Mouse (Mus musculus) heart, postnatal 0 days (tissue): ENCODE results near the gene Nptn. TPM values are rescaled to one million over a fixed set of nuclear protein-coding genes. Genes with fewer than 3 reads are reported as not detected.

Experiments
- ATAC-seq: fragments of 200-750 bp; cut with Nextera tagmentation; 2 replicates; pipeline ENCODE4 v1.8.0; 2017; ENCODE audit warnings: low read depth, moderate number of reproducible peaks, moderate library complexity; ENCODE audit not compliant: insufficient read depth
- DNase-seq: peaks from one replicate; pipeline ENCODE4 v3.0.0-alpha.2; 2016; ENCODE audit warnings: low spot score
- H3K27ac ChIP-seq: fragments of 300-500 bp; sonication (generic); 2 replicates; pipeline ENCODE4 v1.5.1; 2014; ENCODE audit warnings: low read depth, mild to moderate bottlenecking
- H3K27me3 ChIP-seq: fragments of 300-500 bp; sonication (generic); 2 replicates; pipeline ENCODE4 v1.6.1; 2014; ENCODE audit warnings: low read length, mixed read lengths; ENCODE audit not compliant: control insufficient read depth, insufficient read depth
- H3K36me3 ChIP-seq: fragments of 300-500 bp; sonication (generic); replicated peaks from 2 replicates; pipeline ENCODE4 v1.6.1; 2014; ENCODE audit warnings: low read length, mixed read lengths; ENCODE audit not compliant: control insufficient read depth, insufficient read depth
- H3K4me1 ChIP-seq: fragments of 300-500 bp; sonication (generic); 2 replicates; pipeline ENCODE4 v1.6.1; 2014; ENCODE audit warnings: antibody characterized with exemption; ENCODE audit not compliant: control insufficient read depth, insufficient read depth
- H3K4me2 ChIP-seq: fragments of 300-500 bp; sonication (generic); 2 replicates; pipeline ENCODE4 v1.6.1; 2014; ENCODE audit warnings: low read depth, mild to moderate bottlenecking, low read length, moderate library complexity
- H3K4me3 ChIP-seq: fragments of 300-500 bp; sonication (generic); 2 replicates; pipeline ENCODE4 v1.5.1; 2014; ENCODE audit warnings: low read depth, low read length
- H3K9ac ChIP-seq: fragments of 300-500 bp; sonication (generic); replicated peaks from 2 replicates; pipeline ENCODE4 v1.6.1; 2014; ENCODE audit warnings: low read depth, low read length, mixed read lengths
- H3K9me3 ChIP-seq: fragments of 300-500 bp; sonication (generic); replicated peaks from 2 replicates; pipeline ENCODE4 v1.6.1; 2016; ENCODE audit warnings: low read length; ENCODE audit not compliant: control insufficient read depth
- CTCF ChIP-seq: IDR thresholded peaks from 2 replicates; pipeline ENCODE4 v1.5.1; 2016; ENCODE audit warnings: antibody characterized with exemption, control low read depth, low read depth
- EP300 ChIP-seq: IDR thresholded peaks from 2 replicates; pipeline ENCODE4 v1.6.1; 2016; ENCODE audit warnings: antibody characterized with exemption, low read depth
- WGBS: fragments of 180-500 bp; shearing (Covaris S2); extraction: QIAGEN DNeasy Blood & Tissue Kit; methylation state at CpG from one replicate; pipeline ENCODE4 v1.1.7; 2014; 5-methylcytosine and 5-hydroxymethylcytosine counted together
- polyA plus RNA-seq: library from polyadenylated mRNA; unstranded; fragments of >200 nt; fragmentation: Nextera tagmentation; extraction: Ambion mirVana; gene quantifications from 2 replicates; pipeline ENCODE4 v1.2.1, GENCODE M21; 2015
- total RNA-seq: library from RNA; depleted of rRNA; stranded (reverse); fragments of >200 nt; gene quantifications from 2 replicates; pipeline ENCODE4 v1.2.3, GENCODE M21; 2014; ENCODE audit warnings: low replicate concordance

Gene Nptn
- total and polyA plus RNA-seq, 2 experiments from 2014 or later: 101 to 402 TPM

DNA sequence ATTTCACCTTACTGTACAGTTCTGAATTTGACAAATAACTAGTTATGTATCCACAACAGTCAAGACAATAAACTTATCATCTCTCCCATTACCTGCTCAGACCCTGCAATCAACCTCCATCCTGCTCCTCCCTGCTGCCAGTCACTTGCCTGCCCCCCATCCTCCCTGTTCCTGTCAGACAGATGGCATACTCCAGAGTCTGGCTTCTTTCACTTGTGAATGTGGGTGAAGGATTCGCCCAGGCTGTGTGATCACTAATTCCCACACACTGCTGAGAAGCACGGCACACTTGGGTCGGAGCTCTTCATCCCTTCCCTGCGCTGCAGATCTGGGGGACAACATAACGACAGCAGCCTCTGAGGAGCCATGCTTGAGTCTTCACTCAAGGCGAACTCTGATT is 100.1 kb downstream of the Nptn start:
- H3K4me2 ChIP-seq: no peak overlapping the region
- H3K36me3 ChIP-seq: no peaks in the 10 kb centered on the region
- no peak for DNase-seq
- no peak for ATAC-seq
- WGBS: 68% methylated on average over 6 of the region's 6 CpGs
- no peaks in the 10 kb centered on the region for H3K4me1 ChIP-seq
- no peak for TF ChIP-seq EP300
- no peak for TF ChIP-seq CTCF
- H3K4me3 ChIP-seq: no peak overlapping the region
- no peaks in the 10 kb centered on the region for H3K27me3 ChIP-seq
- no peak overlapping the region for H3K9ac ChIP-seq
- H3K9me3 ChIP-seq: no peaks in the 10 kb centered on the region
- no peak overlapping the region for H3K27ac ChIP-seq

DNA sequence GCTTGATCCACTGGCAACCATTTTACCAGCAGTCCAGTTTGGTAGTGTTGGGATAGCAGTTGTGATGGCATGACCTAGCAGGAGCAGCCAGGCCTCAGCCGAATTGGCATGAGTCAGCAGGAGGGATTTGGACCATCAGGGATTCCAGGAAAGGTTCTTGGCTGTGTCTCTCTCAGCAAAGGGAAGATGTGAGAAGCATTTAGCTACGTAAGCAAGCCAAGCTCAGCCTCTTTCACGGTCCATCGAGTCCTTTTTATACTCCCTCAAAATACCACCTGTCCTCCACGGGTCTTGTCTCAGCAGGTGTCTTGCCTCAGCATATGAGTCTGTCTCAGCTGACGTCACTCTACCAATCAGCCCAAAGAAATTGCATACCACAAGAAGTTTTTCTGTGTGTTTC is 101.3 kb downstream of the Nptn start:
- H3K27me3 ChIP-seq: no peaks in the 10 kb centered on the region
- H3K9me3 ChIP-seq: no peaks in the 10 kb centered on the region
- H3K4me3 ChIP-seq: no peak overlapping the region
- H3K4me1 ChIP-seq: no peaks in the 10 kb centered on the region
- no peak for DNase-seq
- no peak for TF ChIP-seq EP300
- no peak for TF ChIP-seq CTCF
- ATAC-seq: no peak
- WGBS: 66% methylated on average over 6 of the region's 6 CpGs
- no peak overlapping the region for H3K4me2 ChIP-seq
- H3K9ac ChIP-seq: no peak overlapping the region
- H3K36me3 ChIP-seq: no peaks in the 10 kb centered on the region
- H3K27ac ChIP-seq: no peak overlapping the region

DNA sequence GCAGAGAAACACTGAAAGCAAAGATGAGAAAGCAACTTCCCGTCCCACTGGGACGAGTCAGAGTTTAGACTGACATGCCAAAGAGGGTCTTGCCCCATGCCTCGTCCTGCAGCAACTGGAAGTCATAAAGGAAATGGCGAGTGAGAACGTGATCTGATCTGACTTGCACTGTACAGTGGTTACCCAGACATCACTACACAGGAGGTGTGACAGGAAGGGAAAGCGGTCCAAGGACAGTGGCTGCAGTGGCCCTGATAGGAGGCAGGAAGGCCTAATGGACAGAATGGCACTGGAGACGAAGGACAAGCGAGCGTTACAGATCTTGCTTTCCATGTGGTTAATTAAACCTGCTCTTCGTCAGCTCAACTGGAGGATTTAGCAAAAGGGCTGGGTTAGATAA is 103.2 kb downstream of the Nptn start:
- no peaks in the 10 kb centered on the region for H3K27me3 ChIP-seq
- no peak overlapping the region for H3K4me3 ChIP-seq
- H3K4me2 ChIP-seq: no peak overlapping the region
- TF ChIP-seq EP300 (no peak), CTCF (no peak)
- H3K9ac ChIP-seq: no peak overlapping the region
- no peak overlapping the region for H3K27ac ChIP-seq
- H3K9me3 ChIP-seq: no peaks in the 10 kb centered on the region
- H3K4me1 ChIP-seq: no peaks in the 10 kb centered on the region
- no peaks in the 10 kb centered on the region for H3K36me3 ChIP-seq
- DNase-seq (no peak), ATAC-seq (no peak)
- WGBS: 73% methylated on average over 10 of the region's 10 CpGs

DNA sequence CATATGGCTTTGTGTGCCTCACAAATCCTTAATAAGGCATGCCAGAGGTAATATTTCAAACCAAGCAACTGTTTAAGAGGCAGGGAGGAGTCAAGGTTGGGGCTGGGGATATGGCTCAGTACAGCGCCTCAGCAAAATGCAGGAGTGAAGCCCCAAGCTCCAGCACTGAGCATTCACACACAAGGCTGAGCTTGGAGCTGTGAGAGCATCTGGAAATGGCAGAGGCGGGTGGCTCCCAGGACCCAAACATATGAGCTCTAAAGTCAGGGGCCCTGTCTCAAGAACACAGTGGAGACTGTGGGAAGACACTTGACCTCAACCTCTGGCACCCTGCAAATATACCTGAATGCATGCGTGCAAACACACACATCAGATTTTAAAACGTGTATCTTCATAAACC is 106.0 kb downstream of the Nptn start:
- Histone ChIP-seq H3K36me3 (no peaks in the 10 kb centered on the region), H3K4me3 (no peak overlapping the region), H3K4me2 (no peak overlapping the region), H3K27me3 (no peaks in the 10 kb centered on the region), H3K9me3 (no peaks in the 10 kb centered on the region), H3K27ac (no peak overlapping the region), H3K4me1 (no peaks in the 10 kb centered on the region), H3K9ac (no peak overlapping the region)
- no peak for ATAC-seq
- DNase-seq: no peak
- TF ChIP-seq CTCF: no peak
- TF ChIP-seq EP300: no peak
- 87% methylated on average over 4 of the region's 4 CpGs for WGBS

DNA sequence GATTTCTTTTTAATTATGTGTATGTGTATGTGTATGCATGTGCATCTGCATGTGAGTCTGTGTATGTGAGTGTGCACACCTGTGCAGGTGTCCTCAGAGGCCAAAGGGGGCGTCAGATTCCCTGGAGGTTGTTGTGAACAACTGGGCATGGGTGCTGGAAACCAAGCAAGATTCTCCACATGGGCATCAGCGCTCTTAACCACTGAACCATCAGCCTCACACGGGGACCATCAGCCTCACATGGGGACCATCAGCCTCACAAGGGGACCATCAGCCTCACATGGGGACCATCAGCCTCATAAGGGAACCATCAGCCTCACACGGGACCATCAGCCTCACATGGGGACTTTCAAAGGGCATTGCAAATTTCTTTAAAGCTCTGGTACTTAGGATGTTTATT is 108.7 kb downstream of the Nptn start:
- Histone ChIP-seq H3K9me3 (peaks cover 8% of the 10 kb centered on the region; the same call in 1 of the 2 replicates), H3K36me3 (no peaks in the 10 kb centered on the region), H3K9ac (no peak overlapping the region), H3K4me1 (no peaks in the 10 kb centered on the region), H3K4me3 (no peak overlapping the region), H3K27me3 (no peaks in the 10 kb centered on the region), H3K27ac (no peak overlapping the region), H3K4me2 (no peak overlapping the region)
- 79% methylated on average over 4 of the region's 4 CpGs for WGBS
- TF ChIP-seq EP300 (no peak), CTCF (no peak)
- DNase-seq (no peak), ATAC-seq (no peak)

DNA sequence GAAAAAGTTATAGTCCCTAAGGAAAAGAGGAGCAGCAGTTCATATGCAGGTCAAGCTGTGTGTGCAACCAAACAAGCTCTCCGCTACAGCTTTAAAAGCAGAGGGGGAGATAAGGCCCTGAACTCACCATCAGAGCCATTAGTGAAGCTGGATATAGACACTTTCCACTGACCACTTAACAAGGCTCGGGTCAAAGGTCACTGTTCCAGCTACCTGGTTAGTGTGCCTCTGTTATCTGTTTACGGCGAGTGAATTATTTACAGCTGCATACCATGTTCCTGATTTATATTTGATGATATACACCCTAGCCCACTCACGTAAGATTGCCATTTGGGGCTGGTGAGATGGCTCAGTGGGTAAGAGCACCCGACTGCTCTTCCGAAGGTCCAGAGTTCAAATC is 109.4 kb downstream of the Nptn start:
- TF ChIP-seq EP300 (no peak), CTCF (no peak)
- H3K27ac ChIP-seq: no peak overlapping the region

More for the DNA sequence above, 109.4 kb downstream of the Nptn start:
- Histone ChIP-seq H3K4me2 (no peak overlapping the region), H3K4me3 (no peak overlapping the region), H3K36me3 (no peaks in the 10 kb centered on the region), H3K4me1 (no peaks in the 10 kb centered on the region), H3K27me3 (no peaks in the 10 kb centered on the region), H3K9ac (no peak overlapping the region), H3K9me3 (peaks cover 8% of the 10 kb centered on the region; the same call in 1 of the 2 replicates)
- 67% methylated on average over 7 of the region's 7 CpGs for WGBS
- ATAC-seq (no peak), DNase-seq (no peak)
